Mouse (Mus musculus) brain, embryonic 14.5 days (tissue): ENCODE data around the gene Dmrta2.

ENCODE experiments used
- CTCF ChIP-seq: fragments of 200-500 bp; IDR thresholded peaks from 2 replicates; pipeline ENCODE4 v1.5.1; 2012; ENCODE audit warnings: inconsistent platforms, mild to moderate bottlenecking, moderate library complexity, borderline replicate concordance; ENCODE audit not compliant: insufficient read depth, insufficient read length; ENCODE audit errors: extremely low read depth
- POLR2A ChIP-seq: fragments of 200-500 bp; IDR thresholded peaks from 2 replicates; pipeline ENCODE4 v1.6.1; 2012; ENCODE audit warnings: mild to moderate bottlenecking, inconsistent platforms, borderline replicate concordance; ENCODE audit not compliant: poor library complexity, insufficient read depth, insufficient read length, severe bottlenecking; ENCODE audit errors: extremely low read depth

DNA sequence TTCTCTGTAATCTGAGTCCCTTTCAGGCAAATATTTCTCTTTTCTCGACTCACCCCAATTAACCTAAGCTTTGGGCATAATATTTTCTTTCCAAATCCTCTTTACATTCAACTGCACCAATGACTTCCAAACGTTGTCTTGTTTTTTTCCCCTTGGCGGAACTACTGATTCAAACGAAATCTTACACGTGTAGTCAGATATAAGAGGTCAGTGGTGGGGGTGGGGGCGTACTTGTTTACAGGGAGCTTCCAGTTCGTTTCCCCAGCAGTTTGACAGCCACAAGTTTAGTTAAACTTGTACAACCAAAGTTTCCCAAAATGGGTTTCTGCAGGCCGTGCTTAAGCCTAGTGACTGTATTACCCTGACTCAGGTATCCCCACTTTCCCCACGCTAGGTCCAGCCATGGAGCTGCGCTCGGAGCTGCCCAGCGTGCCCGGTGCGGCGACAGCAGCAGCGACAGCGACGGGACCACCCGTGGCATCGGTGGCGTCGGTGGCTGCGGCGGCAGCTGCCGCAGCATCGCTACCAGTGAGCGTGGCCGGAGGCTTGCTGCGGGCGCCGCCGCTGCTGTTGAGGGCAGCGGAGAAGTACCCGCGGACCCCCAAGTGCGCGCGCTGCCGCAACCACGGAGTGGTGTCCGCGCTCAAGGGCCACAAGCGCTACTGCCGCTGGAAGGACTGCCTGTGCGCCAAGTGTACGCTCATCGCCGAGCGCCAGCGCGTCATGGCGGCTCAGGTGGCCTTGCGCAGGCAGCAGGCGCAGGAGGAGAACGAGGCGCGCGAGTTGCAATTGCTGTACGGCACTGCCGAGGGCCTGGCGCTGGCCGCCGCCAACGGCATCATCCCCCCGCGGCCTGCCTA, 1.8 kb downstream of the Dmrta2 start:
- TF ChIP-seq CTCF, result no peak
- no peak for TF ChIP-seq POLR2A
